Mouse (Mus musculus) forebrain, embryonic 14.5 days (tissue): ENCODE measurements around the gene Pde9a. TPM values are rescaled to one million over a fixed set of nuclear protein-coding genes. Genes with fewer than 3 reads are reported as not detected.

ENCODE experiments used
- ATAC-seq: fragments of 200-750 bp; cut with Nextera tagmentation; 2 replicates; pipeline ENCODE4 v1.8.0; 2017; ENCODE audit warnings: mild to moderate bottlenecking, moderate library complexity
- DNase-seq: peaks from one replicate; pipeline ENCODE4 v3.0.0-alpha.2; 2015; ENCODE audit warnings: low spot score
- H3K27ac ChIP-seq: fragments of 300-500 bp; sonication (generic); 2 replicates; pipeline ENCODE4 v1.5.1; 2014; ENCODE audit warnings: low read depth, mild to moderate bottlenecking, control low read depth, low read length, moderate library complexity
- H3K27me3 ChIP-seq: fragments of 300-500 bp; sonication (generic); replicated peaks from 2 replicates; pipeline ENCODE4 v1.6.1; 2014; ENCODE audit warnings: low read length, control low read depth, mixed read lengths; ENCODE audit not compliant: control insufficient read depth, insufficient read depth
- H3K36me3 ChIP-seq: fragments of 300-500 bp; sonication (generic); 2 replicates; pipeline ENCODE4 v1.6.1; 2014; ENCODE audit warnings: low read length, control low read depth; ENCODE audit not compliant: control insufficient read depth, insufficient read depth
- H3K4me1 ChIP-seq: fragments of 300-500 bp; sonication (generic); 2 replicates; pipeline ENCODE4 v1.6.1; 2014; ENCODE audit warnings: antibody characterized with exemption, low read length, control low read depth; ENCODE audit not compliant: control insufficient read depth, insufficient read depth
- H3K4me2 ChIP-seq: fragments of 300-500 bp; sonication (generic); 2 replicates; pipeline ENCODE4 v1.6.1; 2014; ENCODE audit warnings: mild to moderate bottlenecking, control low read depth, low read length
- H3K4me3 ChIP-seq: fragments of 300-500 bp; sonication (generic); 2 replicates; pipeline ENCODE4 v1.5.1; 2014; ENCODE audit warnings: low read depth, low read length, control low read depth
- H3K9ac ChIP-seq: fragments of 300-500 bp; sonication (generic); 2 replicates; pipeline ENCODE4 v1.6.1; 2014; ENCODE audit warnings: mild to moderate bottlenecking, low read length, control low read depth, moderate library complexity
- H3K9me3 ChIP-seq: fragments of 300-500 bp; sonication (generic); replicated peaks from 2 replicates; pipeline ENCODE4 v1.6.1; 2016; ENCODE audit warnings: low read length, control low read depth, mixed read lengths; ENCODE audit not compliant: control insufficient read depth
- WGBS: fragments of 180-500 bp; shearing (Covaris S2); extraction: QIAGEN DNeasy Blood & Tissue Kit; methylation state at CpG from one replicate; pipeline ENCODE4 v1.1.7; 2014; 5-methylcytosine and 5-hydroxymethylcytosine counted together
- polyA plus RNA-seq: library from polyadenylated mRNA; unstranded; fragments of >200 nt; fragmentation: Nextera tagmentation; extraction: Ambion mirVana; gene quantifications from 2 replicates; pipeline ENCODE4 v1.2.1, GENCODE M21; 2014

Gene Pde9a
- polyA plus RNA-seq, 1 experiment from 2014 or later, result 68.5 TPM

DNA sequence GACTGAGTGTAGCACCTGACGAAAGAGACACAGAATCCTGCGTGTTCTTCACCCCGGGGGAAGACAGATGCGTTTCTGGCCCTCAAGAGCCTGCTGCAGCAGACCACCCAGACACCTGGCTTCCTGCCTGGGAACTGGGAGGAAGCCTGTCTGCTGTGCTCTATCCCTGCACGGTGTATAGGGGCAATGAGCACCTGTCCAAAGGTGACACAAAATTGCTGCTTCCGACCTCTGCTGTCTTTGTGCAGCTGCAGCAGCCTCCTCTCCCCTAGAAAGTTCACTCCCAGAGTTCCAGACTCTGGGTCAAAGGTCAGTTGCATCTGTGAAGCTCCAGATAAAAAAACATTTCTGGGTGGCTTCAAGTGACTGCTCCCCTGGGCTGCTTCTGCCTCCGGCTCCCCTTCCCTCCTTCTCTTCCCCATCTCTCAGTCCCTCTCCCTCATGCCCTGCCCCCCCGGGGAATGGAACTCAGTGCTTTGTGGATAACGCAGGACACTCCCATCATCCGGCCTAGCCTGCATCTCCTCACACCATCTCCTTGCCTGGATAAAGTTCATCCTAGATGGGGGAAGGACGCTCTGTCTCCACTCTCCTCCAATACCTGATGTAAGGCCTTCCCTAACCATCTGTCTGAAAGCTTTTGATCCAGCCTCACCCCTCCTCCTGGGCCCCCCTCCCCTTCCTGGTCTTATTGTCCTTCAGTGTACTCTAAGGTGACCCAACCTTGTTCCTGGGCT is 93.3 kb downstream of the Pde9a start:
- H3K4me1 ChIP-seq, result no peaks in the 10 kb centered on the region
- peak; percentile 15 for DNase-seq
- H3K9me3 ChIP-seq, result no peaks in the 10 kb centered on the region
- H3K27ac ChIP-seq, result no peak overlapping the region
- H3K9ac ChIP-seq, result no peak overlapping the region
- H3K36me3 ChIP-seq, result peaks cover 19% of the 10 kb centered on the region; the same call in 1 of the 2 replicates
- no peak overlapping the region for H3K4me2 ChIP-seq
- no peak for ATAC-seq
- no peak overlapping the region for H3K4me3 ChIP-seq
- WGBS, result 68% methylated on average over 11 of the region's 11 CpGs
- no peaks in the 10 kb centered on the region for H3K27me3 ChIP-seq

DNA sequence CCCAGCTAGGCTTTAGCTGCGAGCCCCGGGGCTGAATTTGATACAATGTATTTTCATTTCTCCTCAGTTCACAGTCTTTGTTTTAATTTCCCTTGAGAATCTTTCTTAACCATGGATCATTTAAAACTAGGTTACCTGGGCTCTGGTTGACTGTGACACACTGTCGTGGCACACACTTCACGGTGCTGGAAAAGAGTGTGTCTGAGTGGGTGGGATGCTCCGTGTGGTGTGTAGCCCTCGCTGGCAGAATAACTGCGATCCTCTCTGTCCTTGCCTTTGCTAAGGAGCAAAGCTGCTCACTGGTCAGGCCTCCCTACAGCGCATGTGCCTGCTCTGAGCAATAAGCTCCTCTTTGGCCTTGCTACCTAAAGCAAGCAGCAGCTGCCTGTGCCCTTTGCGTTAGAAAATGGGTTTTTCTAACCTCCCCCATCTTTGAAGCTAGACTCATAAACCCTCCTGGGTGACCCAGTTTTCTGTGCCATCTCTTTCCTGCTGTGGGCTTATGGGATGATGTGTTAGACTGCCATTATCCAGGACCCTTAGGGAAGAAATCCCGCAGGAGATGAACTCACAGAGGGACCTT is 100.7 kb downstream of the Pde9a start:
- no peaks in the 10 kb centered on the region for H3K27me3 ChIP-seq
- no peaks in the 10 kb centered on the region for H3K36me3 ChIP-seq
- 67% methylated on average over 10 of the region's 10 CpGs for WGBS
- DNase-seq, result peak; percentile 39
- H3K4me1 ChIP-seq, result no peaks in the 10 kb centered on the region
- no peak overlapping the region for H3K27ac ChIP-seq
- no peaks in the 10 kb centered on the region for H3K9me3 ChIP-seq
- no peak for ATAC-seq
- H3K9ac ChIP-seq, result no peak overlapping the region
- H3K4me2 ChIP-seq, result no peak overlapping the region
- H3K4me3 ChIP-seq, result no peak overlapping the region

DNA sequence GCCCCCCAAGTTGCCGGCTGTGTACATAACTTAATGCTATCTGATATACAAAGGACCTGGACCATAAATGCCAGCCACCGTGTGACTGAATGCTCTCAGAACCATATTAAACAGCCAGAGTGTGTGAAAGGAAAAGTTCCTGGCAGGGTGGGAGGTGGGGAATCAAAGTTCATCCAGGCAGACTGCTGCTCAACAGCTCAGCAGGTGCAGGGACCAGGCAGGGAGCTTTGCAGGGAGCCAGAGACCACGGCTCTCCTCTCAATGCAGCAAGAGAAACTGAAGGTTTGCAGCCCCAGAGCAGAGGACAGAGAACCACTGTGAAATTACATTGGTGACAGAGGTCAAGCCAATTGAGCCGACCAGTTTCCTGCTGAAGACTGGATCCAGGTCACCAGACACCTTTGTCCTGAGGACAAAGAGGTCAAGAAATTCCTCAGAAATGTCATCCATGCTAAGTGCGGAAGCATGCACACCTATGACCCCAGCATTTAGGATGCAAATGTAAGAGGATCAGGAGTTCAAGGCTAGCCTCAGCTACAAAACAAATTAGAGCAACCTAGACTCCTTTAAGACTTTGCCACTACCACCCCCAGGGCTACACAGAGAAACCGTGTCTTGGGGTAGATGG is 101.5 kb downstream of the Pde9a start:
- H3K4me1 ChIP-seq, result no peaks in the 10 kb centered on the region
- no peak overlapping the region for H3K4me3 ChIP-seq
- H3K9me3 ChIP-seq, result no peaks in the 10 kb centered on the region
- 27% methylated on average over 6 of the region's 6 CpGs for WGBS
- no peak overlapping the region for H3K4me2 ChIP-seq
- H3K27me3 ChIP-seq, result no peaks in the 10 kb centered on the region
- H3K27ac ChIP-seq, result no peak overlapping the region
- ATAC-seq (no peak), DNase-seq (no peak)
- H3K36me3 ChIP-seq, result no peaks in the 10 kb centered on the region
- H3K9ac ChIP-seq, result no peak overlapping the region

DNA sequence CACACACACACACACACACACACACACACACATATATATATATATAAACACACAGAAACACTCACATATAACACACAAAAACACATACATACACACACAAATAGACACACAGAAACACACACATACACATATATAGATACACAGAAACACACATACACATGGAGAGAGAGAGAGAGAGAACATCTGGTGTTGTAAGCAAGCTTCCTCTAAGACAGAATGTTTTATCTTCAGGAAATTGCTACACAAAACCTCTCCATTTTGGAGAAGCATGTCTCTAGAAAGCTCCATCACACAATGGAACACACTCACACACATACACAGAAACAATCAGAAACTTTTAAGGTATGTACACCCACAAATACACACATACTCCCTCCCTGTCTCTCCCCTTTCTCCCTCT is 105.3 kb downstream of the Pde9a start:
- no peak overlapping the region for H3K4me2 ChIP-seq
- no peak overlapping the region for H3K9ac ChIP-seq
- H3K4me1 ChIP-seq, result no peaks in the 10 kb centered on the region
- no peaks in the 10 kb centered on the region for H3K9me3 ChIP-seq
- no peaks in the 10 kb centered on the region for H3K27me3 ChIP-seq
- H3K4me3 ChIP-seq, result no peak overlapping the region
- DNase-seq (no peak), ATAC-seq (no peak)
- H3K27ac ChIP-seq, result no peak overlapping the region
- H3K36me3 ChIP-seq, result peaks cover 16% of the 10 kb centered on the region

DNA sequence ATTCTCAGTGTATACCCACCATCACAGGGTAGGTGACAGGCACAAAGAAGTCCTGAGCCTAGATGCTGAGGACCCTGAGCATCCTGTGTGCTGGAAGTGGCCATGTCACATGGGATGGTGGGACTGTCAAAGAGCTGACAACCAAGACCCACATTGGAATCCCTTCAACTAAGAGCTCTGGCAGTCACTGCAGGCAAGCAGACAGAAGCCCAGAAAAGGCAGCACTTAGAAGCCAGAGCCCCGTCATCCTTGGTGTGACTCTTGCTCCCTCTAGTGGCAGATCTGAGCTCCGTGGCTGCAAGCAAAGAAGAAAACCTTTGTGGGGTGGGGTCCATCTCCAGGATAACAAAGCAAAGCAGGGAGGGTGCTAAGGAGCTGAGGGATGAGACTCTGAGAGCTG is 106.4 kb downstream of the Pde9a start:
- Histone ChIP-seq H3K4me1 (no peaks in the 10 kb centered on the region), H3K9ac (no peak overlapping the region), H3K27ac (no peak overlapping the region), H3K4me3 (no peak overlapping the region), H3K9me3 (no peaks in the 10 kb centered on the region), H3K4me2 (no peak overlapping the region), H3K36me3 (peaks cover 27% of the 10 kb centered on the region), H3K27me3 (no peaks in the 10 kb centered on the region)
- peak; percentile 82 for ATAC-seq
- 0% methylated on average over 2 of the region's 2 CpGs for WGBS
- peak; percentile 95 for DNase-seq

DNA sequence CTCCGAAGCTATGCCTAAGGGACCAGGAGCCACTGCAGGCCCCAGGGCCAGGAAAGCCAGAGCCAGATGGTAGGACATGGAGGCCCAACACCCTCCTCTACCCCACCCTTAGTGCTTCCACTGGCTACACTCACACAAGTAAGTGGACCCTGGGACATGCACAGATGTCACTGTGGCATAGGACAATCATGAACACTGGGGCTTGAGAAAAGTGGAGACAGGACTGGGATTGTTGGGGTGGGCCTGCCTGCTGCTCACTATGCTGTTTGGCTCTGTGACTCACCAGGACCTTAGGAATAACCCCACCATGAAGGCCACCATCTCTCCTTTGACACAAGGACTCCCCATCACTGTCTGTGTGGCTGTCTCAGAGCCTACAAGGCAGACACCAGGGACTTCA is 109.0 kb downstream of the Pde9a start:
- no peak overlapping the region for H3K27ac ChIP-seq
- no peaks in the 10 kb centered on the region for H3K9me3 ChIP-seq
- DNase-seq (no peak), ATAC-seq (no peak)
- WGBS, result 85% methylated on average over 1 of the region's 1 CpGs
- H3K9ac ChIP-seq, result no peak overlapping the region
- H3K27me3 ChIP-seq, result no peaks in the 10 kb centered on the region
- no peak overlapping the region for H3K4me2 ChIP-seq
- peaks cover 53% of the 10 kb centered on the region for H3K36me3 ChIP-seq
- no peak overlapping the region for H3K4me3 ChIP-seq
- no peaks in the 10 kb centered on the region for H3K4me1 ChIP-seq

DNA sequence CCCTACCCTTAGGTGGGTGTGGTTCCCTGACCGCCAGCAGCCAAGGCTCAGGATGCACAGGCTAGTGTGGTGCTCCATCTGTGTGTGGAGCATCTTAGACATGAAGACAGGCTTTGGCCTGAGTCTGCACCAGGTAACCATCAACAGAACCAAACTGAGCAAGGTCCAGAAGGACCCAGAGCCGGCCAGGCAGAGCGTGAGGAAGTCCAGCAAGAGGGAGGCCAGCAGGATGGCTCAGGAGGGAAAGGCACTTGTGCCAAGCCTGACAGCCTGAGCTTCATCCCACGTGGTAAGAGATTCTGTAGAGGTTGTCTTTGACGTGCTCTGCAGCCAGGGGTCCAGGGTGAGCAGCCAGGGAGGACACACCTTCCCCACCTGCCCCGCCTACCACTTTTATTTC is 111.7 kb downstream of the Pde9a start:
- Histone ChIP-seq H3K9ac (no peak overlapping the region), H3K36me3 (peaks cover 78% of the 10 kb centered on the region)
- 86% methylated on average over 6 of the region's 6 CpGs for WGBS

DNA sequence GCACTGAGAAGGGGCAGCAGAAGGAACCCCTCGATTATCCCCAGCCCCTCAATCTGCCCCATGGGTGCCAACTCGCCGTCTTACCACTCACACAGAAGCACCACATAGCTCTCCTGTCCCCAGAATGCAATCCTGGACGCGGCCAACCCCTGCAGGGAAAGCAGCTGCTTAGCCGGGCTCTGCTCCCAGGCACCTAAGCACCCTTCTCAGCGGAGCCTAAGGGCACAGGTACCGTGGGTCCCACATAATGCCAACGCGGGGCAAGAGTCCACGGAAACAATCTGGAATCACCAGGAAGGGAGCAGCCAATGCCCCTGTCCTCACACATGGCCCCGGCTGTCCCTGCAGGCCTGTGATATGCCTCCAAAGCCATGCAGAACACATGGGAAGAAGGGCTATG is 113.7 kb downstream of the Pde9a start:
- H3K36me3 ChIP-seq, result peaks cover 90% of the 10 kb centered on the region
- H3K27ac ChIP-seq, result no peak overlapping the region
- no peak overlapping the region for H3K4me2 ChIP-seq
- H3K9me3 ChIP-seq, result no peaks in the 10 kb centered on the region
- no peaks in the 10 kb centered on the region for H3K4me1 ChIP-seq
- DNase-seq (no peak), ATAC-seq (no peak)
- H3K4me3 ChIP-seq, result no peak overlapping the region
- WGBS, result 96% methylated on average over 12 of the region's 12 CpGs
- no peak overlapping the region for H3K9ac ChIP-seq
- no peaks in the 10 kb centered on the region for H3K27me3 ChIP-seq

More for the DNA sequence above, 111.7 kb downstream of the Pde9a start:
- Histone ChIP-seq H3K4me2 (no peak overlapping the region), H3K4me3 (no peak overlapping the region), H3K9me3 (no peaks in the 10 kb centered on the region), H3K27ac (no peak overlapping the region), H3K27me3 (no peaks in the 10 kb centered on the region), H3K4me1 (no peaks in the 10 kb centered on the region)
- DNase-seq (no peak), ATAC-seq (no peak)

DNA sequence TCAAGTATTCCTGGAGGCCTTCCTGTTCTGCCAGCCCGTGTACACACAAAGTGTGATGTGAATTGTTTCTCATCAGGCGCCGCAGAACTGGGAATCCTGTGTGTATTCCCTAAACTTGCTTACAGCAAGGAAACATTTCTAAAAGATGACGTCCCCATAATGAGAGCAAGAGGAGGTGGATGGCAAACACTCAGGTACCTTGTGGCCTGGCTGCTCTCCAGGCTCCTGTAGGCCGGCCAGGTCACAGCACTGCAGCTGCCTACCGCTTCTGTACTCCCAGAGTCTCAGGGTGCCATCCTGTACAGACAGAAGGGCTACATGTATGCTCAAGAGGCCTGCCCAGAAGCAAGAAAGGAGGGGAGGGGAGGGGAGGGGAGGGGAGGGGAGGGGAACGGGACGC is 114.4 kb downstream of the Pde9a start:
- no peak overlapping the region for H3K27ac ChIP-seq
- no peak for ATAC-seq
- no peak overlapping the region for H3K4me3 ChIP-seq
- H3K4me2 ChIP-seq, result no peak overlapping the region
- no peaks in the 10 kb centered on the region for H3K27me3 ChIP-seq
- H3K9ac ChIP-seq, result no peak overlapping the region
- no peak for DNase-seq
- H3K9me3 ChIP-seq, result no peaks in the 10 kb centered on the region
- no peaks in the 10 kb centered on the region for H3K4me1 ChIP-seq
- WGBS, result 96% methylated on average over 6 of the region's 8 CpGs
- H3K36me3 ChIP-seq, result peaks cover 90% of the 10 kb centered on the region
